Mouse (Mus musculus) heart, adult 8-10 months (tissue): Measurements from ENCODE around the gene Esrrg. TPM values are rescaled to one million over a fixed set of nuclear protein-coding genes. Genes with fewer than 3 reads are reported as not detected.

Source experiments
- DNase-seq: peaks from one replicate; pipeline ENCODE4 v3.0.0; 2022; ENCODE audit warnings: low spot score
- total RNA-seq, 4 experiments: library from RNA; stranded (reverse); gene quantifications; 2 replicates each; pipeline ENCODE4 v1.2.4; 2022

Gene Esrrg
- total RNA-seq, 4 experiments from 2014 or later: 44.1 to 47.4 (median 45.1) TPM

DNA sequence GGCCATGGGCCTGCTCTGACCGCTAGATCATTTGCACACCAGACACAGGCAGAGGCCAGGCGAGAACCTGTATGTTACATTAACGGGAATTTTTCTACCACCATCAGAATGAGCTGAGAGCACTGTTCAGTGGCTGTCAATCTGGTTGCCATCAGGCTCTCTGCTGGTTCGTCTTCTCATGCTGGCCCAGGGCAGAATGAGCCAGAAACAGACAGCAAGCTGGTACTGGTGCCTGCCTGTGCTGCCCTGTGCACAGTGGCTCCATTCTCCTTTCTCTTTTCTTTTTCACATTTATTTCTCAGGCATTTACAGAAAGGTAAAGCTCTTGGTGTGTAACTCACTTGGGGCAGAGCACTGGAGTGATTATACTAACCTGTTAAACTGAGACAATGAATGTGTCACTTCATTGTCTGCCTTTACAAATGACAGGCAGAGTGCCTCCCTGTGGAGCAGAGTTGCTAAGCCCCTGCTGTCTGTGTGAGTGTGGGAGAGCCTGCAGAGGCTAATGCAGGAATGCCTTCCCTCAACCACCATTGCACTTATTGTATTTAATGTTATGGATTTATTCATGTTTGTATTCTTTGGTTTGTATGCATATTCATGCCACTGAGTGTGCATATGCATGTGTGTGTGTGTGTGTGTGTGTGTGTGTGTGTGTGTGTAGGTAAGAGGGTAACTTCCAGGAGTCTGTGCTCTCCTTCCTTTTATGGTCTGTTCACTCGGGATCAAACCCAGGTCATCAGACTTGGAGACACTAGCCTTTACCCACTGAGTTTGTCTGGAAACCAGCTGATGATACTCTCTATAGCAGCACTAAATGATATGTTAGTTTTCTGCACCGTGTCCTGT lies 651.9 kb downstream of the Esrrg start:
- DNase-seq: no peak

GRCm38 (mm10) chr1:188261903-188262682 lies 653.5 kb downstream of the Esrrg start, which contains the start of gene Ush2a:
TSS of gene Ush2a (plus strand) at chr1:188262023.
- no peak for DNase-seq
